ENCODE assay signal across 36 mouse cellular contexts in genomic region chr2:56991821-56992220, GRCm38 (mm10).
"Had no signal": no experiment of that assay in that cellular context is flagged by ENCODE, and none has a peak within 500 bp of the region (broad histone marks: within the 10 kb centered on the region; RNA-seq: fewer than 3 reads in every experiment).

No protein-coding gene starts in this region.

- H3K27ac ChIP-seq: heart, embryonic 10.5 days; heart, embryonic 13.5 days; heart, embryonic 15.5 days; hindbrain, embryonic 10.5 days; hindbrain, embryonic 12.5 days; hindbrain, embryonic 13.5 days; hindbrain, embryonic 14.5 days; hindbrain, embryonic 15.5 days; hindbrain, postnatal 0 days; intestine, embryonic 15.5 days; kidney, embryonic 15.5 days; kidney, postnatal 0 days; layer of hippocampus, adult 2 months; left cerebral cortex, adult 2 months had no signal

- H3K27me3 ChIP-seq: heart, embryonic 12.5 days; heart, embryonic 13.5 days; heart, embryonic 15.5 days; hindbrain, embryonic 12.5 days; hindbrain, embryonic 13.5 days; hindbrain, embryonic 15.5 days; intestine, embryonic 15.5 days; kidney, embryonic 15.5 days had no signal

- H3K9ac ChIP-seq: heart, embryonic 12.5 days; heart, embryonic 13.5 days; heart, embryonic 15.5 days; hindbrain, embryonic 12.5 days; hindbrain, embryonic 13.5 days; hindbrain, embryonic 14.5 days; hindbrain, embryonic 15.5 days; intestine, embryonic 15.5 days; kidney, embryonic 15.5 days had no signal

- ATAC-seq: hindbrain, embryonic 16.5 days; hindbrain, postnatal 0 days; inflammation-experienced regulatory T-cells, adult 6 months; intestine, embryonic 15.5 days; intestine, embryonic 16.5 days; intestine, postnatal 0 days had no signal

- H3K4me2 ChIP-seq: heart, embryonic 11.5 days; heart, embryonic 12.5 days; heart, embryonic 13.5 days; heart, embryonic 15.5 days; hindbrain, embryonic 12.5 days; hindbrain, embryonic 13.5 days; hindbrain, embryonic 14.5 days; hindbrain, embryonic 15.5 days; intestine, embryonic 15.5 days; kidney, embryonic 15.5 days had no signal

- H3K4me1 ChIP-seq: heart, embryonic 10.5 days; heart, embryonic 12.5 days; heart, embryonic 15.5 days; hindbrain, embryonic 10.5 days; hindbrain, embryonic 12.5 days; hindbrain, embryonic 13.5 days; hindbrain, embryonic 15.5 days; intestine, embryonic 15.5 days; kidney, embryonic 15.5 days had no signal

- H3K4me3 ChIP-seq: heart, embryonic 10.5 days; heart, embryonic 12.5 days; heart, embryonic 13.5 days; heart, embryonic 15.5 days; hindbrain, embryonic 10.5 days; hindbrain, embryonic 12.5 days; hindbrain, embryonic 13.5 days; hindbrain, embryonic 15.5 days; intestine, embryonic 15.5 days; kidney, embryonic 15.5 days; layer of hippocampus, adult 2 months; left cerebral cortex, adult 2 months had no signal

- DNase-seq: heart, postnatal 10 days; heart, postnatal 14 days; heart, postnatal 36 days; heart, postnatal 4 days; kidney, adult 11 months; kidney, adult 18-20 months; kidney, adult 2 months; kidney, adult 8-10 months; kidney, adult 9 months; kidney, postnatal 10 days; kidney, postnatal 14 days; kidney, postnatal 25 days; kidney, postnatal 36 days; kidney, postnatal 4 days; layer of hippocampus, adult 9-11 months; layer of hippocampus, postnatal 36 days had no signal

- H3K36me3 ChIP-seq: heart, embryonic 10.5 days; heart, embryonic 12.5 days; heart, embryonic 13.5 days; heart, embryonic 15.5 days; hindbrain, embryonic 10.5 days; hindbrain, embryonic 12.5 days; hindbrain, embryonic 13.5 days; hindbrain, embryonic 15.5 days; intestine, embryonic 15.5 days; kidney, embryonic 15.5 days had no signal

- H3K9me3 ChIP-seq: heart, embryonic 10.5 days; heart, embryonic 12.5 days; heart, embryonic 13.5 days; heart, embryonic 15.5 days; hindbrain, embryonic 10.5 days; hindbrain, embryonic 12.5 days; hindbrain, embryonic 13.5 days; hindbrain, embryonic 15.5 days; intestine, embryonic 15.5 days; kidney, embryonic 15.5 days had no signal
